ENCODE assay signal across 19 mouse cellular contexts in genomic region chr2:30263811-30264210, GRCm38 (mm10). TPM values are rescaled to one million over a fixed set of nuclear protein-coding genes. Genes with fewer than 3 reads are reported as not detected.
DNase-seq lines count a peak whose midpoint lies in the region; ATAC-seq and TF ChIP-seq lines count a peak whose summit lies in the region.
"Had no signal": no experiment of that assay in that cellular context is flagged by ENCODE, and none has a peak within 500 bp of the region (broad histone marks: within the 10 kb centered on the region; RNA-seq: fewer than 3 reads in every experiment).

No protein-coding gene starts in this region.

- intact Hi-C loops in left cerebral cortex, adult 2 months (cut with DNase I), result no loop called here

- no peak overlapping the region for H3K4me3 ChIP-seq in forebrain, embryonic 15.5 days
- no peak overlapping the region for H3K4me3 ChIP-seq in forebrain, embryonic 10.5 days
- no peak overlapping the region for H3K4me3 ChIP-seq in heart, embryonic 15.5 days
- H3K4me3 ChIP-seq in left cerebral cortex, adult 2 months, result no peak overlapping the region
- H3K4me3 ChIP-seq in limb, embryonic 13.5 days, result no peak overlapping the region
- H3K4me3 ChIP-seq: hindbrain, embryonic 12.5 days; neural tube, embryonic 12.5 days had no signal

- WGBS in forebrain, embryonic 15.5 days, result 90% methylated on average over 6 of the region's 6 CpGs
- 94% methylated on average over 6 of the region's 6 CpGs for WGBS in forebrain, embryonic 10.5 days
- 83% methylated on average over 6 of the region's 6 CpGs for WGBS in heart, embryonic 15.5 days
- WGBS in limb, embryonic 13.5 days, result 89% methylated on average over 6 of the region's 6 CpGs

- no peak overlapping the region for H3K9ac ChIP-seq in forebrain, embryonic 15.5 days (replicated peaks)
- no peak overlapping the region for H3K9ac ChIP-seq in heart, embryonic 15.5 days
- no peak overlapping the region for H3K9ac ChIP-seq in limb, embryonic 13.5 days
- H3K9ac ChIP-seq: hindbrain, embryonic 12.5 days; liver, embryonic 14.5 days; neural tube, embryonic 12.5 days had no signal

- H3K27me3 ChIP-seq in forebrain, embryonic 15.5 days, result no peaks in the 10 kb centered on the region
- H3K27me3 ChIP-seq in forebrain, embryonic 10.5 days (ENCODE audit: poor library complexity, severe bottlenecking), result no peaks in the 10 kb centered on the region
- no peaks in the 10 kb centered on the region for H3K27me3 ChIP-seq in heart, embryonic 15.5 days
- H3K27me3 ChIP-seq in limb, embryonic 13.5 days, result no peaks in the 10 kb centered on the region
- H3K27me3 ChIP-seq: hindbrain, embryonic 12.5 days; neural tube, embryonic 12.5 days had no signal

- no peak overlapping the region for H3K4me2 ChIP-seq in forebrain, embryonic 15.5 days (replicated peaks)
- H3K4me2 ChIP-seq in heart, embryonic 15.5 days, result no peak overlapping the region
- no peak overlapping the region for H3K4me2 ChIP-seq in limb, embryonic 13.5 days (replicated peaks)
- H3K4me2 ChIP-seq: hindbrain, embryonic 12.5 days; neural tube, embryonic 12.5 days had no signal

- ATAC-seq in forebrain, embryonic 15.5 days (replicated peaks), result no peak
- no peak for ATAC-seq in heart, embryonic 15.5 days (replicated peaks; ENCODE audit: insufficient number of reproducible peaks, insufficient read depth, low FRiP score, low read depth)
- no peak for ATAC-seq in limb, embryonic 13.5 days (ENCODE audit: low FRiP score, low read depth)

- no peak for TF ChIP-seq CTCF in left cerebral cortex, adult 2 months (IDR thresholded peaks at IDR 0.05)

- no peak for DNase-seq in forebrain, embryonic 10.5 days (ENCODE audit: extremely low spot score, low spot score)
- DNase-seq in heart, adult 9 months (ENCODE audit: low spot score in 2 of 2), result no peak
- no peak for DNase-seq in left cerebral cortex, adult 2 months (ENCODE audit: extremely low spot score in 1 of 2, low spot score in 2 of 2)
- no peak for DNase-seq in left cerebral cortex, adult 9 months (ENCODE audit: low spot score in 2 of 2)
- DNase-seq in spleen, adult 18-20 months, result no peak
- DNase-seq: B cell, adult 2 months; cerebellum, adult 11 months; gastrocnemius, postnatal 36 days had no signal

- H3K4me1 ChIP-seq in forebrain, embryonic 15.5 days, result peaks cover 51% of the 10 kb centered on the region
- H3K4me1 ChIP-seq in forebrain, embryonic 10.5 days, result peaks cover 30% of the 10 kb centered on the region
- peaks cover 72% of the 10 kb centered on the region for H3K4me1 ChIP-seq in heart, embryonic 15.5 days (replicated peaks)
- H3K4me1 ChIP-seq in limb, embryonic 13.5 days, result peaks cover 37% of the 10 kb centered on the region

- H3K36me3 ChIP-seq in forebrain, embryonic 15.5 days, result peaks cover 50% of the 10 kb centered on the region
- peaks cover 68% of the 10 kb centered on the region for H3K36me3 ChIP-seq in forebrain, embryonic 10.5 days (replicated peaks)
- H3K36me3 ChIP-seq in heart, embryonic 15.5 days, result peaks cover 25% of the 10 kb centered on the region
- H3K36me3 ChIP-seq in limb, embryonic 13.5 days, result peaks cover 62% of the 10 kb centered on the region

- no peaks in the 10 kb centered on the region for H3K9me3 ChIP-seq in forebrain, embryonic 15.5 days
- H3K9me3 ChIP-seq in forebrain, embryonic 10.5 days, result no peaks in the 10 kb centered on the region
- no peaks in the 10 kb centered on the region for H3K9me3 ChIP-seq in heart, embryonic 15.5 days (replicated peaks)
- H3K9me3 ChIP-seq in limb, embryonic 13.5 days, result no peaks in the 10 kb centered on the region
- H3K9me3 ChIP-seq: hindbrain, embryonic 12.5 days; neural tube, embryonic 12.5 days had no signal

- H3K27ac ChIP-seq in forebrain, embryonic 15.5 days (replicated peaks), result peak overlapping the region; percentile 79; the same call in 1 of the 2 replicates
- H3K27ac ChIP-seq in forebrain, embryonic 10.5 days, result no peak overlapping the region
- peak overlapping the region; percentile 97; the same call in 1 of the 2 replicates for H3K27ac ChIP-seq in heart, embryonic 15.5 days
- peak overlapping the region; percentile 42 for H3K27ac ChIP-seq in left cerebral cortex, adult 2 months
- 0 out of 2 replicates have a peak overlapping the region, but pooled peaks have one; percentile 86 for H3K27ac ChIP-seq in limb, embryonic 13.5 days
- H3K27ac ChIP-seq: liver, embryonic 14.5 days; neural tube, embryonic 12.5 days had no signal

RNA-seq across cellular contexts. Expression of gene Phyhd1, which starts 2.2 kb away (rescaled TPM):
- 7.9 and 8.5 TPM in 2 replicates for polyA plus RNA-seq in forebrain, embryonic 15.5 days (2015; fragmentation: Nextera tagmentation; extraction: Ambion mirVana)
- polyA plus RNA-seq in forebrain, embryonic 10.5 days (2016; fragmentation: Nextera tagmentation; extraction: Ambion mirVana), result 2.7 and 3.4 TPM in 2 replicates
- polyA plus RNA-seq in heart, embryonic 15.5 days (2015; fragmentation: Nextera tagmentation; extraction: Ambion mirVana), result 8.4 and 10.1 TPM in 2 replicates
- total RNA-seq in left cerebral cortex, adult 2 months (2021), result 10 to 100 TPM; 21.7 to 27.3 TPM
- 4.1 and 4.5 TPM in 2 replicates for polyA plus RNA-seq in limb, embryonic 13.5 days (2015; fragmentation: Nextera tagmentation; extraction: Ambion mirVana)

RNA-seq across cellular contexts. Expression of gene Gm28038, which starts 17.0 kb away (rescaled TPM):
- not detected in 2 replicates for polyA plus RNA-seq in forebrain, embryonic 15.5 days (2015; fragmentation: Nextera tagmentation; extraction: Ambion mirVana)
- polyA plus RNA-seq in forebrain, embryonic 10.5 days (2016; fragmentation: Nextera tagmentation; extraction: Ambion mirVana), result not detected in 2 replicates
- not detected in 2 replicates for polyA plus RNA-seq in heart, embryonic 15.5 days (2015; fragmentation: Nextera tagmentation; extraction: Ambion mirVana)
- not detected for total RNA-seq in left cerebral cortex, adult 2 months (2021)
- not detected in 2 replicates for polyA plus RNA-seq in limb, embryonic 13.5 days (2015; fragmentation: Nextera tagmentation; extraction: Ambion mirVana)
- total RNA-seq: common myeloid progenitor, adult 5-6 weeks; gastrocnemius, postnatal 36 days; layer of hippocampus, postnatal 10 days had no signal
- polyA plus RNA-seq: embryonic facial prominence, embryonic 14.5 days; hindbrain, embryonic 12.5 days; kidney, embryonic 16.5 days; liver, embryonic 14.5 days; neural tube, embryonic 12.5 days; urinary bladder, adult 2 months had no signal

RNA-seq across cellular contexts. Expression of gene Dolk, which starts 22.3 kb away (rescaled TPM):
- 31.4 and 34.1 TPM in 2 replicates for polyA plus RNA-seq in forebrain, embryonic 15.5 days (2015; fragmentation: Nextera tagmentation; extraction: Ambion mirVana)
- polyA plus RNA-seq in forebrain, embryonic 10.5 days (2016; fragmentation: Nextera tagmentation; extraction: Ambion mirVana), result 26.0 and 26.5 TPM in 2 replicates
- 26.9 and 32.0 TPM in 2 replicates for polyA plus RNA-seq in heart, embryonic 15.5 days (2015; fragmentation: Nextera tagmentation; extraction: Ambion mirVana)
- total RNA-seq in left cerebral cortex, adult 2 months (2021), result 10 to 100 TPM; 22.3 to 25.2 TPM
- 30.8 and 32.0 TPM in 2 replicates for polyA plus RNA-seq in limb, embryonic 13.5 days (2015; fragmentation: Nextera tagmentation; extraction: Ambion mirVana)

RNA-seq across cellular contexts. Expression of gene Nup188, which starts 22.4 kb away (rescaled TPM):
- 22.0 and 23.5 TPM in 2 replicates for polyA plus RNA-seq in forebrain, embryonic 15.5 days (2015; fragmentation: Nextera tagmentation; extraction: Ambion mirVana)
- polyA plus RNA-seq in forebrain, embryonic 10.5 days (2016; fragmentation: Nextera tagmentation; extraction: Ambion mirVana), result 65.2 and 72.8 TPM in 2 replicates
- polyA plus RNA-seq in heart, embryonic 15.5 days (2015; fragmentation: Nextera tagmentation; extraction: Ambion mirVana), result 15.8 and 23.4 TPM in 2 replicates
- 10 to 100 TPM; 21.8 to 23.5 TPM for total RNA-seq in left cerebral cortex, adult 2 months (2021)
- polyA plus RNA-seq in limb, embryonic 13.5 days (2015; fragmentation: Nextera tagmentation; extraction: Ambion mirVana), result 33.7 and 41.2 TPM in 2 replicates

RNA-seq across cellular contexts. Expression of gene Gm28035, which starts 23.4 kb away (rescaled TPM):
- polyA plus RNA-seq in forebrain, embryonic 15.5 days (2015; fragmentation: Nextera tagmentation; extraction: Ambion mirVana), result 0.64 and 0.70 TPM in 2 replicates
- polyA plus RNA-seq in forebrain, embryonic 10.5 days (2016; fragmentation: Nextera tagmentation; extraction: Ambion mirVana), result 0.09 and 0.16 TPM in 2 replicates
- 0.33 and 0.38 TPM in 2 replicates for polyA plus RNA-seq in heart, embryonic 15.5 days (2015; fragmentation: Nextera tagmentation; extraction: Ambion mirVana)
- 10 to 100 TPM; 11.3 to 15.1 TPM for total RNA-seq in left cerebral cortex, adult 2 months (2021)
- 0.22 TPM in 1 of 2 replicates, not detected in the other for polyA plus RNA-seq in limb, embryonic 13.5 days (2015; fragmentation: Nextera tagmentation; extraction: Ambion mirVana)
- total RNA-seq: common myeloid progenitor, adult 5-6 weeks had no signal
